Mouse (Mus musculus) embryonic fibroblast, embryonic 13.5 days (primary cell): ENCODE measurements at regions not wholly inside any gene's neighbourhood (a gene's known extent, or its start where the extent isn't known, plus 50 kb on each side); places are given as distances from the start of the nearest gene placed in this dataset.

Source experiments
- CTCF ChIP-seq: IDR thresholded peaks from 2 replicates; pipeline ENCODE4 v1.5.1; 2011; ENCODE audit warnings: mild to moderate bottlenecking, control low read depth, low read length, moderate library complexity, borderline replicate concordance; ENCODE audit not compliant: insufficient read depth
- POLR2A ChIP-seq: IDR thresholded peaks from 2 replicates; pipeline ENCODE4 v1.6.1; 2011; ENCODE audit warnings: low read depth, mild to moderate bottlenecking, control low read depth, low read length, moderate library complexity

DNA sequence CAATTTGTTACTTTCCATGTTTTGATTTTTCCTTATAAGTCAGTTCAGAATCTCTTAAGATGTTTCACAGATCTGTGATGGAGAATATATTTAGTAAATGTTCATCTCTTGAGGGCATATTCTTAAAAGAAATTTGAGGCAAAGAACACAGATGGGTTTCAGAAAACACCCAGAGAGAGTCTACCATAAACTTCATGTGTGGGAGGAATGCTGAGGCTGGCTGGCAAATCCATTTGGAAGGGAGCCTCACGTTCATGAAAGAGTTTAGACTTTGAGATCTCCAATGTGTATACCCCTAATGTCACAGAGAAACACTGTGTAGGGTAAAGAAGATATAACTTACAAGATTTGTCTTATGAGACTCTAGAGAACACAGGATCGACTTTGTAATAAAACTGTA is 333.6 kb upstream of the Ghitm start:
- TF ChIP-seq CTCF, result no peak
- TF ChIP-seq POLR2A, result no peak
